Mouse (Mus musculus): Measurements from ENCODE around the gene Ftl1. TPM values are rescaled to one million over a fixed set of nuclear protein-coding genes. Genes with fewer than 3 reads are reported as not detected.

Ftl1 gene
- total and polyA plus RNA-seq, 3 experiments = 31.2 to 1,027 (median 142) TPM

- no peak overlapping the region for H3K4me3 ChIP-seq (replicated peaks in 1 of 3; ENCODE audit: low read depth in 2 of 3, low read length in 2 of 3, poor library complexity in 1 of 3)
- peaks cover 5 to 10% of the 10 kb centered on the region in 2 experiments; a peak in 2 of 4 replicates for H3K4me1 ChIP-seq (ENCODE audit: control insufficient read depth in 1 of 2, insufficient read depth in 2 of 2)
- H3K36me3 ChIP-seq (replicated peaks in 1 of 2; ENCODE audit: control insufficient read depth in 1 of 2, insufficient read depth in 1 of 2, low read length in 1 of 2) = peaks cover 24 to 72% of the 10 kb centered on the region in 2 experiments
- TF ChIP-seq ZNF384 (IDR thresholded peaks at IDR 0.05; ENCODE audit: low read depth, low read length) (no peak), KAT2A (IDR thresholded peaks at IDR 0.05; ENCODE audit: insufficient replicate concordance, low read length) (no peak), USF1 (IDR thresholded peaks at IDR 0.05; ENCODE audit: low read depth, low read length) (no peak), MAX (IDR thresholded peaks at IDR 0.05; ENCODE audit: low read length) (no peak), ELF1 (IDR thresholded peaks at IDR 0.05; ENCODE audit: low read depth, low read length) (no peak), BHLHE40 (IDR thresholded peaks at IDR 0.05; ENCODE audit: low read depth, low read length) (no peak), MYC (IDR thresholded peaks at IDR 0.05; ENCODE audit: low read depth, low read length) (no peak), E2F4 (IDR thresholded peaks at IDR 0.05; ENCODE audit: insufficient replicate concordance, low read depth, low read length) (no peak), MXI1 (IDR thresholded peaks at IDR 0.05; ENCODE audit: low read depth, low read length) (no peak), ZKSCAN1 (IDR thresholded peaks at IDR 0.05; ENCODE audit: borderline replicate concordance, low read depth, low read length) (no peak), PAX5 (IDR thresholded peaks at IDR 0.05; ENCODE audit: low read length) (no peak)
- in situ Hi-C loops (cut with MboI; ENCODE audit: low pct_ligation_motif_present, low pct_unique_long_range_greater_than_20kb, low sequenced_read_pairs) (no loop called here), dilution Hi-C loops (cut with MboI; ENCODE audit: extremely low pct_ligation_motif_present, extremely low pct_unique_long_range_greater_than_20kb, low sequenced_read_pairs) (no loop called here)
- H3K4me2 ChIP-seq (ENCODE audit: insufficient read depth, low read depth, poor library complexity, severe bottlenecking) = no peak overlapping the region
- no peak for DNase-seq (ENCODE audit: extremely low read depth)
- H3K9ac ChIP-seq (ENCODE audit: insufficient read depth, low read depth) = no peak overlapping the region
- H3K79me2 ChIP-seq (replicated peaks; ENCODE audit: control insufficient read depth, extremely low read depth, insufficient read depth, poor library complexity, severe bottlenecking) = no peaks in the 10 kb centered on the region
- H3K9me3 ChIP-seq (replicated peaks; ENCODE audit: low read length) = no peaks in the 10 kb centered on the region
- H3K27me3 ChIP-seq (replicated peaks) = no peaks in the 10 kb centered on the region
- no peak overlapping the region for H3K27ac ChIP-seq (ENCODE audit: insufficient read depth, low read depth)
Measured at GRCm38 (mm10) chr7:45476453-45476852, 16.8 kb upstream of the Ftl1 start.

GRCm38 (mm10) chr7:45475291-45475969 lies 15.7 kb upstream of the Ftl1 start:
- dilution Hi-C loops (cut with MboI; ENCODE audit: extremely low pct_ligation_motif_present, extremely low pct_unique_long_range_greater_than_20kb, low sequenced_read_pairs) (no loop called here), in situ Hi-C loops (cut with MboI; ENCODE audit: low pct_ligation_motif_present, low pct_unique_long_range_greater_than_20kb, low sequenced_read_pairs) (no loop called here)
- Histone ChIP-seq H3K4me1 (ENCODE audit: control insufficient read depth in 1 of 2, insufficient read depth in 2 of 2) (peaks cover 5 to 19% of the 10 kb centered on the region in 2 experiments; a peak in 3 of 4 replicates), H3K9ac (ENCODE audit: insufficient read depth, low read depth) (no peak overlapping the region), H3K27me3 (replicated peaks) (no peaks in the 10 kb centered on the region), H3K4me3 (replicated peaks in 1 of 3; ENCODE audit: low read depth in 2 of 3, low read length in 2 of 3, poor library complexity in 1 of 3) (no peak overlapping the region), H3K36me3 (replicated peaks in 1 of 2; ENCODE audit: control insufficient read depth in 1 of 2, insufficient read depth in 1 of 2, low read length in 1 of 2) (peaks cover 24 to 69% of the 10 kb centered on the region in 2 experiments), H3K4me2 (ENCODE audit: insufficient read depth, low read depth, poor library complexity, severe bottlenecking) (no peak overlapping the region), H3K79me2 (replicated peaks; ENCODE audit: control insufficient read depth, extremely low read depth, insufficient read depth, poor library complexity, severe bottlenecking) (no peaks in the 10 kb centered on the region), H3K27ac (ENCODE audit: insufficient read depth, low read depth) (no peak overlapping the region), H3K9me3 (replicated peaks; ENCODE audit: low read length) (no peaks in the 10 kb centered on the region)
- no peak for DNase-seq (ENCODE audit: extremely low read depth)
- TF ChIP-seq GABPA (IDR thresholded peaks at IDR 0.05; ENCODE audit: insufficient replicate concordance, low read depth, low read length) (no peak), HCFC1 (IDR thresholded peaks at IDR 0.05; ENCODE audit: low read depth, low read length) (no peak), ZKSCAN1 (IDR thresholded peaks at IDR 0.05; ENCODE audit: borderline replicate concordance, low read depth, low read length) (no peak), ZC3H11A (IDR thresholded peaks at IDR 0.05; ENCODE audit: low read depth, low read length) (no peak), UBTF (IDR thresholded peaks at IDR 0.05; ENCODE audit: low read depth, low read length) (no peak), E2F4 (IDR thresholded peaks at IDR 0.05; ENCODE audit: insufficient replicate concordance, low read depth, low read length) (no peak), TCF12 (IDR thresholded peaks at IDR 0.05; ENCODE audit: low read depth, low read length) (no peak), MAZ (IDR thresholded peaks at IDR 0.05; ENCODE audit: low read depth, low read length) (no peak)

Measured in CH12.LX (cell line).